Mouse (Mus musculus): ENCODE measurements around the gene Pitpnc1. TPM values are rescaled to one million over a fixed set of nuclear protein-coding genes. Genes with fewer than 3 reads are reported as not detected.

Pitpnc1 gene
- total RNA-seq, 2 experiments from 2014 or later, result 76.1 to 83.2 TPM

DNA sequence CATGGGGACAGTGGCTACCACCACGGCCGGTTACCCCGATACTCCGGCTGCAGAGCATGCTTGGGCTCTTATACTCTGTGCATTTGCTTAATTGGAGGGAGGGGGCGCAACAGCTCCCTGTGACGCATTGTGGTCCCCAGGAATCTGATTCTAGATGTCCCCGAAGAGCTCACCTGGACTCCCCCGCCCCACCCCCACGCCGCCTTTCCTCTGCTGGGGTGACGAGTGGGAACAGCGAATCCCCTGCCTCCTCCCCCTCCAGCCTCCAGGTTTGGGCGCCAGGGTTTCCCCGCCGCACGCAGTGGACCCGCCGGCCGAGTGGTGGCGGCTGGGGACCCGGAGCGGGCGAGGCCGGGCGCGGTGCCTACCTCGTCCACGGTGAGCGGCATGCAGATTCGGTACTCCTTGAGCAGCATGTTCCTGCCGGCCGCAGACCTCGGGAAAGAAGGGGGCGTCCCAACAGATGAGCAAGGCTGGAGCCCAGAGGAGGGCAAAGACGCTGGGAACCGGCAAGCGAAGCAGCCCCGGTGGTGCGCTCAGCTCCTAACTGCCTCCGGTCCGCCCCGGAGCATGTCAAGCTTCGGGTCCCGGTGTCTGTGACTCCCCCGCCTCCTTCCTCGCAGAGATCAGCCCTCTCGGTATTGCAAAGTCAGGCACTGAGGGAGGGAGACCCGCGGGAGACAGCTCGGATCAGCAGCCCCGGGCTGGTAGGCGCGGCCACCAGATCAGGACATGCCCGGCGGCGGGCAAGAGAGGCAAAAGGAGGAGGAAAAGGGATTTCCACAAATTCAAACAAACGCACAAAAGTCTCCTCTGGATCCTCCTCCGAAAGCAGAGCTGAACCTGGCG is 752 bp downstream of the Pitpnc1 start:
- intact Hi-C loops (cut with DNase I), result loop anchor here (2.0 to 5.0 kb wide), 4 partner anchors 55 to 257 kb away; no protein-coding TSS in a partner anchor
- peak; percentile 27 to 80 for DNase-seq (ENCODE audit: extremely low spot score in 1 of 2, low spot score in 2 of 2)

DNA sequence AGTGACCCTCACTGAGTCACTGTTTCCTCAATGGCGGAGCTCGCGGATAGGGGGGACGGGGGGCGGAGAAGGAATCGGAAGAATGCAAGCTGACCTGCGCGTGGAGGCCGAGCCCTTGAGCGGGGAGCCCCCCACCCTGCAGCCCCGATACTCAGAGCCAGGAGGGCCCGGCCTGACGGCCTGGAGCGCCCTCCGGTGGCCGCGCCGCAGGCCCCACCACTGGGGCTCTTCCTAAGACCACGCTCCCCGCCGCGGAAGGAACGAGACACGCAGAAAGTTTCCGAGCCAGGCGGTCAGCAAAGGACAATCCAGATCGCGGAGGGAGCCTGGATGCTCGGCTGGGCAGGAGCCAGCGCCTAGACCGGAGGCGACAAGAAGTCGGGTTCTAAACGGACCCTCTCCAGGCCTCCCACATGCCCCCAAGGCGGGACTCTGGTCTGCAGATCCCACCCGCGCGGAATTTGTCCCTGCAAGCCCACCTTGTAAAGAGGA is 1.4 kb downstream of the Pitpnc1 start:
- intact Hi-C loops (cut with DNase I), result loop anchor here (2.0 to 5.0 kb wide), 4 partner anchors 54 to 256 kb away; no protein-coding TSS in a partner anchor
- peak; percentile 75 to 88 for DNase-seq (ENCODE audit: extremely low spot score in 1 of 2, low spot score in 2 of 2)

DNA sequence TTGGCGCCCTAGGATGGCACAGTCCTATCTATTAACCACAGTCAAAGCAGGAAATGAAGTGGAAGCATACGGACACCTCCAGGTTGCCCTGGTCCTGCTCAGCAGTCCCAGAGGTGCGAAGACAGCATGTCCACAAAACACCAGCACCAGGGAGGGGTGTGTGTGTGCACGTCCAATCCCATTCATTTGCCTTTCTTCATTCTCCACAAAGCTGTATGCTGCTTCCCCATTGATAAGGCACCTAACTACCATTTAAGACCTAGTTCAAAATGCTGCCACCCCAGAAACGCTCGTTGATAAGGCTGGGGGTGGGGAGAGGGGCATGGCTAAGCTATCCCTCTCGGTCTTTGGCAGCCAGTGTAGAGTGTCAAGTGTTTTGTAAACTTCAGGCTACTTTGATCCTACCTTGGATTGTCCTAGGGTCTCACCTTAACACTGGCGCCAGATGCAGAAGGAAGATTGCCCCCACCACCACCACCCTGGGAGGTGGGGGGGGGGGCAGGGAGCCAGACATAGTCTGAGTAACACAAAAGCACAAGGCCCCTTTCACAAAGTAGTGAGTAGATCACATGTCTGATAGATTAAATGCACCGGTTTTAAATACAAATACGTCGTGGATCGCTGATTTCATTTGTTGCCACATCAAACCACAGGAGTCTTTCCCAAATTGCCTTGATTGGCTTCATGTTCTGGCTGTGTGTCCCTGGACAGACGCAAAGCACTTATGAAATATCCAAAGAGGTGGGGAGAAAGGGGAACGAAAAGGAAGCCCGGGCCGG is 2.1 kb downstream of the Pitpnc1 start:
- DNase-seq (ENCODE audit: extremely low spot score in 1 of 2, low spot score in 2 of 2), result no peak
- intact Hi-C loops (cut with DNase I), result loop anchor here (2.0 to 5.0 kb wide), 4 partner anchors 54 to 256 kb away; no protein-coding TSS in a partner anchor

DNA sequence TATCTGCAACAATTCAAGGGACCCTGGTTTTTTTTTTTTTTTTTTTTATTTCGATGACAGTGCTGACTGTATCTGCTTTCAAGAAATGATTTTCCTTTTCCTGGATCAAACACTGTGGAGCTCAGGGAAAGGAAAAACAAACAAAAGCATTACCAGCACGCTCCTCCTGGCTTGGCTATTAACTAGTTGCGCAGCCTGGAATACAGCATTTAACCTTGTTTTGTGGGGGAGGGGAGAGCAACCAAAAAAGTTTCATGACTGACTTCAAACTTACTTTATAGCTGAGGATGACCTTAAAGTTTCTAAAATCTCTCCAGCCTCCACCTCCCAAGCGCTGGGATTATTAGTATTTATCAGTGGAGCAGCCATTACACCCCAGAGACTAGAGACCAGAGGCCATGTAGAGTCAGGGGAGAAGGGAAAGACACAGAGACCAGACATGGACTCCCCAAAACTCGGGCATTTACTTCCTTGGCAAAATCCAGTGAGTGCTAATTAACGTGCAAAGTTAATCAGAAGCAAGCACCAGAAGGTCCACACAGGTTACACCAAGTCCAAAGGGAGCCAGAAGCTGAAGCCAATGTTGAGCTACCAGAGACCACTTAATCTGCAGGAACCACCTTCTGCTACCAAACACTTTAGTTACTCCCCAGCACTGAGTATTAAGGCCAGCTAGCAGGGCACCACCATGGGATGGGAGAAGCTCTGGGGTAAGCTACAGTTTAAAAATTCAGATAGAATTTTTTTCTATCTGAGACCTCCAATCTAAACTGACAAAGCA is 3.7 kb downstream of the Pitpnc1 start:
- intact Hi-C loops (cut with DNase I), result loop anchor here (5.0 kb wide), 2 partner anchors 80 to 134 kb away; no protein-coding TSS in a partner anchor

DNA sequence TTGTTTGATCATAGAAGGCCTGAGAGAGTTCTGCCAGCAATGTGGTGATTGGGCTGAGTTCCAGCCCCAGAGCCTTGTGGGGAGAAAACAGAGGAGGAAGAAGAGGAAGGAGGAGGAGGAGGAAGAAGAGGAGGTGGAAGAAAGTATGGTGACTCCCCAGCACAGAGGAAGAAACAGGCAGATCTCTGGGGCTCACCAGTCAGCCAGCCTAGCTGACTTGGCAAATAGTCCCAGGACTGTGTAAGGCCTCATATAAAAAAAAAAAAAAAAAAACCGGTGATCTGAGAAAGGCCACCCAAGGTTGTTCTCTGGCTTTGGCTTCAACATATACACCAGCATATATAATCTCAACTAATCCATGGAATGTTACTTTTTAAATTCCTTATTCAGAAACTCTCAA is 4.5 kb downstream of the Pitpnc1 start:
- intact Hi-C loops (cut with DNase I), result loop anchor here (5.0 kb wide), 2 partner anchors 79 to 134 kb away; no protein-coding TSS in a partner anchor

More for the DNA sequence above, 3.7 kb downstream of the Pitpnc1 start:
- DNase-seq (ENCODE audit: extremely low spot score in 1 of 2, low spot score in 2 of 2), result no peak

DNA sequence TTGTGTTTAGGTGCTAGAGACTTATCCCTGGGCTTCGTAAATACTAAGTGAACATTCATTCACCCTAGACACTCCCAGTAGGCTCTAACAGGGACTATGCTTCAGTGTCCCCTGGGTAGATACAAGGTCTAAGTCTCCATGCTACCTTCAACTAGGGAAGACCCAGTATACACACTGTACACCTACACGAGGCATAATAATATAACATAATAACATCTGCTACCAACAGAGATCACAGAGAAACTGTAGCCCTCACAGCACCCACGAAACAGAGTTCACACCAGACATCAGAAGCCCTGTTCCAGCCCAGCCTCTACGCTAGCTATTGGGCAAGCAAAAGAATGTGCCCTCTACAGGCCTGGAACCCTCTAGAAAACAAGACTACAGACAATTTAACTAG is 5.5 kb downstream of the Pitpnc1 start:
- intact Hi-C loops (cut with DNase I), result loop anchor here (5.0 kb wide), 2 partner anchors 78 to 133 kb away; no protein-coding TSS in a partner anchor
- no peak for DNase-seq (ENCODE audit: extremely low spot score in 1 of 2, low spot score in 2 of 2)

More for the DNA sequence above, 4.5 kb downstream of the Pitpnc1 start:
- no peak for DNase-seq (ENCODE audit: extremely low spot score in 1 of 2, low spot score in 2 of 2)

DNA sequence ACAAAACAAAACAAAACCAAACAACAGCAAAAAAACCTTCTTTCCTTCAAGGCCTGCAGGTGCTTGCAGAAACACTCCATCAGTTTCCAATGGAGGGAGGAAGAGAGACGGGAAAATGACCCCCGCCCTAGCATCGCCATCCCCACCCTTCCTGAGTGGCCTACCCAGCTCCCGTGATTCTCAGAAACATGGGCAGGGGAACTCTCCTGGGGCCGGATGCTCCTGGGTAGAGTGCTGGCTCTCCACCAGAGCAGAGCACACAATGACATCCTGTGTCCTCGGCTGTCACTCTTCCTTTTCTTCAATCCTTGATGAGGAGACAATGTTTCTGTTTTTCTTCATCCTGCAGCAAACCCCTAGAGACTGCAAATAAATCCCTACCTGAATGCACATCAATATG is 6.4 kb downstream of the Pitpnc1 start:
- intact Hi-C loops (cut with DNase I), result no loop called here
- DNase-seq (ENCODE audit: extremely low spot score in 1 of 2, low spot score in 2 of 2), result peak in 1 of 2 experiments; percentile 37

DNA sequence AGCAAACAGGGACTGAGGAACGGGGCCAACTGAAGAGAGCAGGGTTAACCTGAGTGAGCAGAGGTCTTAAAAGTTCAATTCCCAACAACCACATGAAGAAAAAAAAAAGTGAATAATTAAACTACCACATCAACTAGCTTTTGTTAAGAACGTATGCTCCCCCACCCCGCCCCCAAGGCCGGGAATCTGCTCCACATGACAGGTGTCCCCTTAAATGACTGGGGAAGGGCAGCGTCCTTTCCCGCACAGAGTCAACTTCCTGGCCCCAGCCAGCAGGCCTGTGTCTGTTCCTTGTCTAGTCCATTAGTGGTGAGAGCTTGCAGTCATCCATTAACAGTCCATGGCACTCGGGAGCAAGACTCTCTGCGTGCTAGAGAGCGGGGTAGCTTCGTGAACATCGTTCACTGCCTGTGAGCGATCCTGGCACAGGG is 7.2 kb downstream of the Pitpnc1 start:
- DNase-seq (ENCODE audit: extremely low spot score in 1 of 2, low spot score in 2 of 2), result no peak
- intact Hi-C loops (cut with DNase I), result no loop called here

DNA sequence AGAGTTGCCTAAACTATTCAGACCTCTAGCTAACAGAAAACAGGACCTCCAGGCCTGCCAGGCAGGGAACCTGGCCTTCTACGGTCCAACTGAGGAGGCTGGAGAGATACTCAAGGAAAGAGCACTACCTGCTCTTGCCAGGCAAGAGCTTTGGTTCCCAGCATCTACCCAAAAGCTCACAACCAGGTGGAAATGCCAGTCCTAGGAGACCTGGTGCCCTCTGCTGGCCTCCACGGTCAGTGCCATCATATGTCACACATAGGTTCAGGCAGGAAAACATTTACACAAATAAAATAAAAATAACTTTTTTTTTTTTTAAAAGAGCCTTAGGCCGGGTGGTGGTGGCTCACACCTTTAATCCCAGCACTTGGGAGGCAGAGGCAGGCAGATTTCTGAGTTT is 8.0 kb downstream of the Pitpnc1 start:
- intact Hi-C loops (cut with DNase I), result no loop called here
- DNase-seq (ENCODE audit: extremely low spot score in 1 of 2, low spot score in 2 of 2), result no peak

DNA sequence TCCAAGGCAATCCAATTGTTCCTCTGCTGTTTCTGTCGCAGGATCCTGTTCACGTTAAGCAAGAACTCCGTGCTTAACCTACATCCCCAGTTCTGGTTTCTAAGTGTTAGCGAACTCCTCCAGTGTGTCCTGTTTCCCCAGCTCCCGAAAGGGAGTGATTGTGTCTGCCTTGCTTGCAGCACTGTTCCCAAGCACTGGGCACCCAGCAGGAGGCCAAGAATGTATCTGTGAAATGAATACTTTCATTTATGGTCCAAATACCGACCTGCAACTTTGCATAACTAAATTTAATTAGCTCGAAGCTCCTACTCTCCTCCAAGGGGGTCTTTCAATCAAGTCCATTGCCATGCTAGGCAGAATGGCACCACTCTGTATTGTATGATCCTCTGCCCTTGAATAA is 10.7 kb downstream of the Pitpnc1 start:
- intact Hi-C loops (cut with DNase I), result no loop called here
- DNase-seq (ENCODE audit: extremely low spot score in 1 of 2, low spot score in 2 of 2), result no peak

DNA sequence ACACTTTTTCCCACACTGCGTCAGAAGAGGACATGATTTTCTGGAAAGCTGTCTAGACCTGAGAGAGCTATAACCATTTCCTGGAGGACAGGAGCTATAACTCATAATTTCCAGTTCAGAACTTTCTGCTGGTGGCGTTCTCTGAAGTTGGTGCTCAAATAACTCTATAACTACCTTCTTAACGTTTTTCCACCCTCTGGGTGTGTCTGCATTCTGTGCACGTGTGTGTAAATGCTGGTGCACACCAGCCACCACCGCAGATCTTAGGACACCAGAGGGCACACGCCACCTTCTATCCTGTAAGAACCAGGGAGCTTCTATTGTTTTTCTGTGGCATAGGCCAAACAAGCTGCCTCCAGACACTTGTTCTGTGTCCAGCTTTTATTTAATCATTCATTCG is 11.5 kb downstream of the Pitpnc1 start:
- no peak for DNase-seq (ENCODE audit: extremely low spot score in 1 of 2, low spot score in 2 of 2)
- intact Hi-C loops (cut with DNase I), result no loop called here

DNA sequence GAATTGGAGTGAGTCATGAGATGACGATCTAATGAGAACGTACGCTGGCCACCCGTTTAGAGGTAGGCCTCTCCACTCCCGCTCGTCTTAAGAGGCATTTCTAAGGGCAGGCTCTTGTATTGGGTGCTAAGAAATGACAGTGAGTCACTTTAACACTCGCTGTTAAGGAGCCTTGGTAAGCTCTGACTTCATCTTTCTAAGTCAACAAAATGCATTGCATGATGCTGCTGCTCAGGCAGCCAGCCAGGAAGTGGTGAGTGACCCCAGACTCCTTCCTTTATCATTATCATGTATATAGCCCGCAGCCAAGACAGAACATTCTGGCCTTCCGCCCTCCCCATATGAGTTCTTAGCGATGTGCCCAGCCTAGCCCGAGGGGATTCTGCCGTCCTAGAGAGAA is 12.2 kb downstream of the Pitpnc1 start:
- intact Hi-C loops (cut with DNase I), result no loop called here
- no peak for DNase-seq (ENCODE audit: extremely low spot score in 1 of 2, low spot score in 2 of 2)

DNA sequence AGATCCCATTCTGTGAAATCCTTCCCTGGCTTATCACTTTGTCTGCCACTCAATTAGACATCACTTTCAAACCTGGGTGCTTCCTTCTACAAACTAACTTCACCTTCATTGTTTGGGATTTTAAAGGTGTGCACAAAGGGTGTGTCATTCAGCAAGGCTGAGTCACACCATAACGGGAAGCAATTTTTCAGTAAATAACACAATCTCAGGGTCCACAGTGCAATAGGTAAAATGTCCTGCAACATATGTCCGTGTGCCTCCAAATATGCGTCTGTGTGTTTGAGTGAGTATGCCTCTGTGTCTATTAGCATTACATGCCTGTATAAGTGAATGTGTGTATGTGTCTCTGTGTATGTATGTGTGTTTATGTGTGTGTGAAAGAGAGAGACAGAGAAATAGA is 13.2 kb downstream of the Pitpnc1 start:
- DNase-seq (ENCODE audit: extremely low spot score in 1 of 2, low spot score in 2 of 2), result no peak
- intact Hi-C loops (cut with DNase I), result no loop called here

DNA sequence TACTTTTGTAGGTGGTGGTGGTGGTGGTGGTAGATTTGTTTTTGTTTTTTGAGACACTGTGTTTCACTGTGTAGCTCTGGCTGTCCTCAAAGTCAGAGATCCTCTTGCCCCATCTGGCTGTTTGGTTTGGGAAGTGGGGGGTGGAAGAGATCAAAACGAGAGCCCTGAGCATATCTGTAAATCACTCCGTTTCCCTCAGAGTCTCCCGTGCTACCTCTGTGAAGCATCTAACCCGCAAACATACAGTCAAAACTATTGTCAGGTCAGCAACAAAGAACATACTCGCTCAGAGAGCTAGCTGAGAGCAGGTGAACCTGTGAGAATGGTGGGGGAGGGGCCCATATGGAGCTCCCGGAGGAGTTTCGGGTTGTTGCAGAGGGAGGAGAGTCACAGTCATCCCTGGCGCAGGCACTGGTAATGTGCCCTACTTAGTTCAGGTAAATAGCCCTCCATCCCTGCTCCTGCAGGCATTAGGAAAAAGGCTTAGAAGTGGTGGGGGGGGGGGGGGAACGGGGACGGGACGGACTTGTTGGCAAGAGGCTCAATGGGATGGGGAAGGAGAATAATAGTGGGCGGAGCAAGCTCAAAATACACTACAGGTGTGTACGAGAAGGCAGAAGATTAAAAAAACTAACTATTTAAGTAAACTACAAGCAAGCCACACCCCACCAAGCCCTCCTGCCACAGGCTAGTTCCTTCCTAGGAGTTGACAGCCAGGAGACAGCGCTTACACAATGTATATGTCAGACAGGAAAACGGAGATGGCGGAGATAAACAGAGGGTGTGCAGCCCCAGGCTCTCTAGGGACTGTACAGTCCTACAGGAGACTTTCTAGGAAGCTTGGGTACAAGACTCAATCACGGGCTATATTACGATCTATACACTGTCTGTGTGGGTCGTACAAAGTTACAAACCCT is 15.7 kb downstream of the Pitpnc1 start:
- intact Hi-C loops (cut with DNase I), result no loop called here
- no peak for DNase-seq (ENCODE audit: extremely low spot score in 1 of 2, low spot score in 2 of 2)

DNA sequence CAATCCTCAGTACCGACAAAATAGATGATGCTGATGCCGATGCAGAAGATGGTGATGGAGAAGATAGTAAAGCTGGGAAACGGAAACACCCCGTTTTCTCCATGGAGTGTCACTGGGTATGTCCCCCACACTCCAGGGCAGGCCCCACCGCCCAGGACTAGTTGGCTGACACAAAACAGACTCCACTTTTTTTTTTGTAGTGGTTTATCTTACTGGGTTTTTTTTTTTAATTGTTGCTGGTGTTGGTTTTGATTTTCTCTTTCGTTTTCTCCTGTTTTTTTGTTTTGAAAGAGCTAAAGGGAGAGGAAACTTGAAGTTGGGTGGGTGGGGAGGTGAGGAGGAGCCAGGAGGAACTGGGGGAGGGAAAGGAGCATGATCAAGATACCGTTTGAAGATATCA is 18.4 kb downstream of the Pitpnc1 start:
- no peak for DNase-seq (ENCODE audit: extremely low spot score in 1 of 2, low spot score in 2 of 2)
- intact Hi-C loops (cut with DNase I), result no loop called here

DNA sequence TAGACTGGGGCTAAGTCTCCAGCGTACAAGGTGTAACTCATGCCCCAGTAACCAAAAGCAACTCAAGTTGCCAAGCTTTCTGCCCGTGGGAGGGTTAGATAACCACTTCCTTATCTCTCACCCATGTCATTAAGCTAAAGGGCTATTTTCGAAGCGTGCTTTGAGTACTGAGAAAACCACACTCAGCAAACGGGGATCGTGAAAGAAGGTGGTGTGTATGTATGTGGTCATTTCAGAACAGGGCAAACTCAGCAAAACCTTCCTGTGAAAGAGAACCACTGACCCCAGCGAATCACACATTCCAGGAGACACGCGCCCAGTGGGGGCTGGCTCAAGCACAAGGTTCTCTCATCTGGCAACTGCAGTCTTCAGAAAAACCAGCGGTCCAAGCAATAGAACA is 19.4 kb downstream of the Pitpnc1 start:
- intact Hi-C loops (cut with DNase I), result no loop called here

DNA sequence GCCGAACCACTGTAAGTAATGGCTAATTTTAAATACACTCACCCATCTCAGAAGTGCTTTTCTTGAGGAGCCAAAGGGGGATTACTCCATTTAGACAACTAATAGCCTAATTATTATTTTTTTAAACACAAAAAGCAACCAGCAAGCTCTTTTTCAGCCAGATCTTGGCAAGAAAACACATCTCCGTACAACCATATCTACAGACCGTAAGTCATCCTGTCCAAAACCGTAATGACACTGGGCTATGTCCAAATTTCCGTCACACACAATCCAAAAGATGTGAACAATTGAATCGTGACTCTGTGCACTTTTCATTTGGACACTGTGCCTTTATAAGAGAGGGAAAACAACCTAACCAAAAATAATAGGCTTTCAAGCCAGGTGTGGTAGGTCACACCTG is 20.4 kb downstream of the Pitpnc1 start:
- no peak for DNase-seq (ENCODE audit: extremely low spot score in 1 of 2, low spot score in 2 of 2)
- intact Hi-C loops (cut with DNase I), result no loop called here

More for the DNA sequence above, 19.4 kb downstream of the Pitpnc1 start:
- DNase-seq (ENCODE audit: extremely low spot score in 1 of 2, low spot score in 2 of 2), result no peak
